Mouse (Mus musculus) thymus, postnatal 10 days (tissue): ENCODE measurements around the gene Pkd1l2.

Experiments used
- DNase-seq, 2 experiments: peaks; one replicate each; pipeline ENCODE4 v3.0.0; 2021; ENCODE audit warnings: low spot score in 2 of 2

The Pkd1l2 gene

DNA sequence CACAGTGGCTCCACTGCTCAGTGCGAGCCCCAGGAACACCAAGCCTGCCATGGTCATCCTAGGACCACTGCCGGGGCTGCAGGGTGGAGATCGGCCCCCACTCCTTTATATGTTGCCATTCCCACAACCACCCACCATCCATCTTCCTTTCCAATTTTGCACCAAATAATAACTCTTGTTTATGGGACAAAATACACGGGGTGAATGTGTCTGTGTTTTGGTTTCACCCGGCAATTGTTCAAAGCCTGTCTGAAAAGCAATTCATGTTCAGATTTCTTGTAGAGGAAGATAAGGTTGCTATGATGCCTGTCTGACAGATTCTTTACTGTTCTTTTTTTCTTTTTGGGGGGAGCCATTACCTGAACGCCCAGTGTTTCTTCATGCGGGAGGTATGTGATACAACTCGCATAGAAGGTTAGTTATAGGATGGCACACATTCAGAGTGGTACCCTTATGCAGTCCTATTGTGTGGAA lies at the start of gene Pkd1l2:
Gene Pkd1l2 (minus strand): TSS at position 51 of the 474 bp plus-strand sequence.
- no peak for DNase-seq

DNA sequence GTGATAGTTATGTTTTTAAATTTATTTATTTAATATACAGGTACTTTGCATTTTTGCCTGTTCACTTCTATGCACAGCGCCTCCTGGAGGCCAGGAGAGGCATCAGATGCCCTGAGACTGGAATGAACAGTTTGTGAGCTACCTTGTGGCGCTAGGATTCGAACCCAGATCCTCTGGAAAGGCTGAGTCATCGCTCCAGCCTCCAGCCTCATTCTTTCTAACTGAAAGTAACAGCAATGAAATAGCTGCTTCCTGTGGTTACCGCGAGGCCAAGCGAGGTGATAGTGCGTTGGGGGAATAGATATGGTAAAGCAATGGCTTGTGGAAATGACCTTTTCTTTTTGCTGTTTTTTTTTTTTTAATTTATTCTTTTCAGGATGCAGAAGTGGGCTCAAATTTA lies 44.8 kb upstream of the Pkd1l2 start:
- DNase-seq, result no peak

DNA sequence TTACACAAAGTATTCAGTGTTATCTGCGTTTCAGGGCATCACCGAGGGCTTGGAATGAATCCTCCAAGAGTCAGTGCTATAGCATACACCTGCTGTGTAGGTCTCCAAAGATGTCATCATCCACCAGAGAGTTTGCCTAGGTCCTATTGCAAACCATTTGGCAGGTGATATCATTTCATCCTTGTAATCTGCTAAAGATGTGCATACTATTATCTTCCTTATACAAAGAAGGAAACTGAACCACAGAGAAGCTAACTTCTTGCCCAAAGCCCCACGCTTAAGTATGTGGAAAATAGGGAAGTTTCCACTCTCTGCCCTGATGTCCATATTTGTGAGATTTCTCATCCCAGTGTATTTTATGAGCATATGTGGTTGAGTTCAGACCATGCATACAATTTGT lies 44.2 kb upstream of the Pkd1l2 start:
- DNase-seq, result no peak

DNA sequence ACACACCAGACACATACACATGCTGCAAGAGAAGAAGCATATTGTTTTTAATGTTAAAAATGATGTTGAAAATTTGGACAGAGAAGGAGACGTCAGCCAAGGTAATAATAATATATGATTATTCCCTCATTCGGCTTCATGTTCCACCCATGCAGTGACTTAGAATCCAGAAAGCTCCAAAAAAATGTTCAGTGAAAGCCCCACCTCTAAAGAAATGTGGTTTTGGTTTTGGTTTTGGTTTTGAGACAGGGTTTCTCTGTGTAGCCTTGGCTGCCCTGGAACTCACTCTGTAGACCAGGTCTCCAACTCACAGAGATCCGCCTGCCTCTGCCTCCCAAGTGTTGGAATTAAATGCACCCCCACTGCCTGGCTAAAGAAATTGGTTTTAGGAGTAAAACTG lies 43.6 kb upstream of the Pkd1l2 start:
- no peak for DNase-seq

DNA sequence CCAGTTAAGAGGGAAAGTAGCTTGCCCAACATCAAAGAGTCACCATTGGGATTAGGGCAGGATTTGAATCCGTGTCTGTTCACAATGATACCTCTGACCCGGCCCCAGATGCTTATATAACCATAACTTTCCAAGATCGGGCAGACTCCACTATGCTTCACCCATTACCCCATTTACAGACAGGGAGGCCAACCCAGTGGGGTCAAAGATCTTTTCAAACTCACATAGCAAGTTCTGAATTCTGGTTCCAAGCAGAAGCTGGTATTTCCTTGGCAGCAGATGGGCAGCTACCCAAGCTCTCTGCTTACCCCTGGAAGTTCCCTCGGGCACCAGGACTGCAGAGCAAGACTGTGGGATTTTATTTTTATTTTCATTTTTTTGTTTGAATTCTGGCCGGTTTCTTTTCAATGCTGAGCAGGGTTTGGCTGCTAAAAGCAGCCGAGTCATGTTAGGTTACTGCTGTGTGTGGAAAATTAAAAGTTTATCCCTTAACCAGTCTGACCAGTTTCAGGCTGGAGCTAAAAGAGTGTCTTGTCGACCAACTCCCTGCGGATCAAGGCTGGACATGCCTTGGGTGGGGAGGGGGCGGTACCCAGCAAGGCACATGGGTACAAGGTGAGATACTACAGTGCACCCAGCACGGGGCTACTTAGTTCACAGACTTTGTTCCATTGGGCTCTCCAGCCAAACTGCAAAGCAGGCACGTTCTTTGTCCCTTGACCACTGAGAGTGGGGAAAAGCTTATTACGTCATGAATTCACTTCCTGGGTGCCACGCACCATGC lies 41.8 kb upstream of the Pkd1l2 start:
- DNase-seq, result no peak

DNA sequence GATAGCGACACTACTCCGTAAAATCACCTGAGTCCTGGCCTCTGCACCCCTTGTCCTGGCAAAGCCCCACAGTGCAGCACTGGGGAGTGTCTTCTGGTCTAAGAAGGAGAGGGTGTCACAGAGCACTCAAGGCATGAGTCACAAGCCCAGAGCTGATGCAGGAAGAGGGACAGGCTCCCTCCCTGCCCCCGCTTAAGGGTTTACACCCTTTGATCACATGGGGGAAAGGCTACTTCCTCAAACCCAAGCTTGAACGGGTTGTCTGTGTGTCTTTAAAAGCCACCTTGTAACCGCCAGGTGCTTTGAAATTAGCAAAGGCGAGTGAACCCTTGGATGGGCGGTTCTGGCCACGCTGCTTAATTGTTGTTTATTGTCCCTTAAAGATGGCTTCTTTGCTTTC lies 39.0 kb upstream of the Pkd1l2 start:
- no peak for DNase-seq

DNA sequence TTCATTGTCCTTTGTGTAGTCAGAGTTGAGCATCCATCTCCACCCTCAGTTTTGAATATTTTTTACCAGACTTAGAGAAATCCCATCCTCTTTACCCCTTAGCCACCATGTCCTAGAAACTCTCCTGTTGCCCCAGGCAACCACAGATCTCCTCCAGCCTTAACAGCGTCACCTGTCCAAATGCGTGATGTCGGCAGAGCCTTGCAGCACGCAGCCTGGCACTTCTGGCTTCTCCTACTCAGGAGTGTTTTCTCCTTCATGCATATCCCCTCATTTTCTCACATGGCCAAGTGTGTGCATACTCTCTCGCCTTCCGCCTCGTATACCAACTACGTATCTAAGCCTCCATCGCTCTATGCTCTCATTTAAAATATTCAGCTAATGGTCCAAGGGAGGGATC lies 36.2 kb upstream of the Pkd1l2 start:
- no peak for DNase-seq

DNA sequence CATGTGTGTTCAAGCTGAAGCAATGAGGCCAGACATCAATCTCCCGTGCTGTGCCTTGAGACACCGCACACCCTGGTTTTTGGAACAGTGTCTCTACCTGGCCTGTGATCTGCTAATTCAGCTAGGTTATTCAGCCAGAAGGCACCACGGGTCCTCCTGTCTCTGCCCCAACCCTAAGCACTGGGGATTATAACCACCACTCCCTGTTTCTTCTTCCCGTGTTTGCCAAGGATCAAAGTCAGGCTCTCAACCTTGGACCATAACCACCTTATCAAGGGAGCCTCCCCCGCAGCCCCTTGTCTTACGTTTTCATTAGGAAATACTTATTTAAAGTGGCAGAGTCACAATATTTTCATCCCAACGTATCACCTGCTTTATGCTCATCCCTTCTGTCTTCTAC lies 34.3 kb upstream of the Pkd1l2 start:
- DNase-seq, result no peak

DNA sequence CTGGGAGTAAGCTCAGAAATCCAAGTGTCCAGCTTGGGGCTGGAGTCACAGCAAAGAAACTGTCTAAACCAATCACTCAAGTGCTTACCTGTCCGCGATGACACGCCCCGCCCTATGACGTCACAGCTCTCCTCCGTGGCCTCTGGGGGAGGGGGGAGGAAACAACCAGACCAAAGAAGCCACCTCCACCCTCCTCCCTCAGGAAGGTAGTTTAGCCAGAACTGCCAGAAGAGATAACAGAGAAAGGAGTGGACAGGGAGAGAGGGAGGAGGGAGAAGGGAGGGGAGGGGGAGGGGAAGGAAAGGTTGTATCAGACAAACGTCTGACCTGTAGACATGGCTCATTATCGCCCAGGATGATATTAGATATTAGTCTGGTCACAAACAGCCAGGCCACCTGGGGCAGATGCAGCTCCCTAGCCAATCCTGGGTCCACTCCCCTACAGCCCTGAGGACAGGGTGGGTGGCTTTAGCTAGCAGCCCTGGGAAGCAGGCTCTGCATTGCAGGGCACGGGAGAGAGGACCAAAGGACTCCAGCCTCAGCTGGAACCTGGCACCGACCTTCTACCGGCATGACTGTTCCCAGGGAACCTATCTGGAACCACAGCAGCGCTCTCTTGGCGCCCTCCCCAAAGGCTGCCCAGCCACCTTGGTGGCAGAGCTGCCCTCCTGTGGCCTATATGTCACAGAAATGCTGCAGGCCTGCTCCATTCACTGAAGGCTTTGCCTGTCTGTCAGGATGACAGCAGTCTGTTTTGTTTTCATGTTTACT lies 33.6 kb upstream of the Pkd1l2 start:
- DNase-seq, result no peak

DNA sequence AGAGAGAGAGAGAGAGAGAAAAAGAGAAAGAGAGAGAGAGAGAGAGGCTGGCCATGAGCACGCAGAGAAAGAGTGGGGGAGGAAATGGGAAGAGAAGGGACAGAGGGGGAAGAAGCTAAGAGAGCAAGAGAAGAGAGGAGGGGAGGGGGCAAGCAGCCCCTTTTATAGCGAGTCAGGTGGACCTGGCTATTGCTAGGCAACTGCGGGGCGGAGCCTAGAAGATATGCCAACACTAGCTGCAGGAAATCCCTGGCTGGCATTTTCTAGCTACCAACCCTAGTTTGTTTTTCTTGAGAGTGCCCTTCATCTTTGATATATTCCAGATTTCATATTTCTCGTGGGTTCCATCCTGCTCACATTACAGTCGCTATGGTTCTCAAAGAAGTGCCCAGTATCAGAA lies 32.8 kb upstream of the Pkd1l2 start:
- no peak for DNase-seq

DNA sequence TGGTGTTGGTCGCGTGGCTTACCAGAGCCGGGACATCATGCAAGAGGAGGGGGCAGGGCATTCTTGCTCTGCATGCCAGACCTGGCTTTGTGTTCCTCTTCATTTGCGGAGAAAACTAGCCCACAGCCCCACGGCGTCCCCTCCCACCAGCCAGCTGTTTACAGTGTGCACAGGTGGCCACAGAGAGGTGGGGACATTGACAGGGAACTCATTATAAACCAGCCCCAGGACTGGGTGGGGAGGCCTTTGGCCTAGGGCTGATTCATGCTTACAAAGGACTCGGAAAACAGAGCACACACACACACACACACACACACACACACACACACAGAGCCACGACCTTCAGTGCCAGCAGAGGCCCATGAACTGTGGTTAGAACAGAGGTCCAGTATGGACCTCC lies 30.0 kb upstream of the Pkd1l2 start:
- DNase-seq, result no peak

DNA sequence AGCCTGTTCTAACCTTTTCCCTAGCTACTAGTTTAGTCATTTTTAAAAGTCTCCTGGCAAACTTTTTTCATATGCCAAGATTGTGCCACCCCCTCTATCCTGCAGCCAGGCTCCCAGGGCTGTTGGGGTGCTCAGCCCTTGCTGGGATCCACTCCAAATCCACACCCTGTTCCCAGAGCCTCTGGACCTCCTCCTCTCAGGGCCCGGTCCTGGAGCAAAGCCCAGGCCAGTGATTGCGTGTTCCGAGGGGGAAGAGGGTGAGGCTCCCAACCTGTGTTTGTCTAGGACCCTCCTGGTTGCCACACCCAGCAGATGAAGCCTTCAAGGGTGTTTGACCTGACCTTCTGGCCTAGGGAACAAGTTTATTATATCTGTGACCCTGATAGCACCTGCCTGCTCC lies 29.4 kb upstream of the Pkd1l2 start:
- no peak for DNase-seq

DNA sequence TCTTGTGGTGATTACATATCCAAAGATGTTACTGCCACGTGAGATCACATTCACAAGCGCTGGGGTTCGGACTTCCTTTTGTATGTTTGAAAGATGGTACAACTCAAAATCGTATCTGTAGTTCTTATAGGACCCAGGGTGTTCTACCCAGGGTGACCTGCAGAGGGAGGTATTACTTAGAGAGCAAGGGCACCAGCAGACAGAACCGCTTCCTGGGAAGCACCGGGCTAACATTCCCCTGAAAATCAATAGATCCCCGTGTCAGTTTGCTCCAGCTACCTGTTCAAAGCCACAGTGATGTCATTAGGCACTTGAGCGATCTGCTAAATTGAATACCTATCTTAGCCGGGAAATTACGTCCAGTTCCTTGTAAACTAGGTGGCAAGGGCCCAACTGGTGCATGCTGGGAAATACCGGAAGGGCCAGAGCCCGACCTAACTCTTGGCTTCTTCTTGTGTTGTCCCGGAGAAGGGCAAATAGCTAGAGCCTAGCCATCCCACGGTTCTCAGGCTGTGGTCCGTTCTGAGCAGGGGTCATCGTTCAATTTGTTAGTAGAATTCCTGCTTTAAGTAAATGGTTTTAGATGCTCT lies 27.6 kb upstream of the Pkd1l2 start:
- peak; percentile 20 to 64 for DNase-seq

DNA sequence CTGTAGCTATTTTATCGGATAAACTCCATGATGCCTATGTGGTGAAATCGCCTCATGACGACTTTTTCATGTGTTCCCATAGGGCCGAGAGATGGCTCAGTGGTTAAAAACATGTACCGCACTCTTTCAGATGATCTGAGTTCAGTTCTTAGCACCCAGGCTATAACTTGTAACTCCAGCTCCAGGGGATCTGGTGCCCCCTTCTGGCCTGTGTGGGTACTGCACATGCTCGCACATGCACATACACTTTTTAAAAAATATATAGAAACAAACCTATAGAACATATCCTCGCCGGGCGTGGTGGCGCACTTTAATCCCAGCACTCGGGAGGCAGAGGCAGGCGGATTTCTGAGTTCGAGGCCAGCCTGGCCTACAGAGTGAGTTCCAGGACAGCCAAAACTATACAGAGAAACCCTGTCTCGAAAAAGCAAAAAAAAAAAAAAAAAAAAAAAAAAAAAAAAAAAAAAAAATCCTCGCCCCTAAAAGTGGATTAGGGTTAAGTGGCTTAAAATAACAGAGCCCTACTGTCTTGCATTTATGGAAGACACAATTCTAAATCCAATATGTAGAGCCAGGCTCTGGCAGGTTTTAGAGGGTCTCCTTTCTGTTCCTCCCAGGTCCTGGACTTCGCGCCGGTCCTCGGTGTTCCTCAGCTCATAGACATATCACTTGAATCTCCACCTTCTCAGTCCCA lies 26.9 kb upstream of the Pkd1l2 start:
- peak in 1 of 2 experiments; percentile 24 for DNase-seq

DNA sequence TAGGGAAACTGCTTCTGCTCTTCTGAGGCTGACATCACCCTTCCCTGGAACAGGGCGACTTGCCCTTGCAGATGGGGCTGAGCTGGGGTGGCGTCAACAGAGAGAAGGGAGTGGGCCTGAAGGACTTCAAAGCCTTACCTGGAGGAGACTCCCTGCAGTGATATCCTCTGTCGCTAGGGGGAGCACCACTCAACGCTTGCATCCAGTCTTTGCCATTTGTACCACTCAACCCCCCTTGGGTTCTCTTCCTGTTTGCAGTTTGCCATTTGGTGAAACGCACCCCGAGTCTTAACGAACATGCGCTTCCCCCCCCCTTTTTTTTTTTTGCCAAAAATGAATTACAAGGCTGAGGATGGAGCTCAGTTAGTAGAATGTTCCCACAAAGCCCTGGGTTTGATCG lies 25.3 kb upstream of the Pkd1l2 start:
- peak; percentile 64 to 83 for DNase-seq

DNA sequence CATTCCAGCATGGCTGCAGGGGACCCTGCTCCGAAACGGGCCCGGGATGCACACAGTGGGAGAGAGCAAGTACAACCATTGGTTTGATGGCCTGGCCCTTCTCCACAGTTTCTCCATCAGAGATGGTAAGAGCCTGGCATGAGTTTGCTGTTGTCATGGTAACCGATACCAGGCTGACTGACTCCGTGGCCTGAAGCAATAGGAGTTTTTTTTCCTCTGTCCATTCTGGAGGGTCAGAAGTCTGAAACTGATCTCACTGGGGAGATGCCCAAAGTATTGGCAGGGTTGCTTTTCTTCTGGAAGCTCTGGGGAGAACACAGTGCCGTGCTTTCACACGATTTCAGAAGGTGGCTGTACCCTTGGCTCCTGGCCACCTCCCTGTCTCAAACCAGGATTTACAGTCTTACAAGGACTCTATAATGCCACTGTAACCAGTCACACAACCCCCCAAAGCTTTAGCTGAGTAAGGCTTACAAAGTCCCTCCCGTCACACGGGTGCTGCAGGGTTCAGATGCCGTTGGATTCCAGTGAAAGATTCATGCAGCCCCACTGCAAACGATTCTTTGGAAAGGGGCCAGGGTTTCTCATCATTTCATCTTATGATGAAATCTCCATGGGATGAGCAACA lies 15.4 kb upstream of the Pkd1l2 start:
- no peak for DNase-seq

DNA sequence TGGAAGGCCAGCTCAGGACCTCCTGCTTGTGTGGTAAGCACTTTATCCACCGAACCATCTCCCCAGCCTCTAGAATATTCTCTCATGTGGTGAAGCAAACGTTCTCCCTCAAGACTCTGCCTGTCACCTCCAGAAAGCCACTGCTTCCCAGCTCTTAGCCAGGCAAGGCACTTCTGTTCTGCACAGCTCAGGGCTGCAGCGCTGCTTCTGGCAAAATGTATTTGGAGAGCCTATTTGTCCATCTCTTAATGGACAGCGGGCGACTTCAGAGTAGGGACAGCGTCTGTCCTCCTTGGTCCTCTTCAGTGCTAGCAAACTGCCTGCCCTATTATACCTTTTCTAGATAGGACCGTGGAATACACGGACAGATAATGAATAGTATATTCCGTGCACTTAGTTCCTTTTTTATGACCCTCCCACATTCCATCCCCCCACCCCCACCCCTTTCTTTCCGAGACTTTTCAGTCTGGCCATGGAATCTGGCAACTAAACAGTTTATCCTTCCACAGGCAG lies 14.9 kb upstream of the Pkd1l2 start:
- DNase-seq, result no peak

DNA sequence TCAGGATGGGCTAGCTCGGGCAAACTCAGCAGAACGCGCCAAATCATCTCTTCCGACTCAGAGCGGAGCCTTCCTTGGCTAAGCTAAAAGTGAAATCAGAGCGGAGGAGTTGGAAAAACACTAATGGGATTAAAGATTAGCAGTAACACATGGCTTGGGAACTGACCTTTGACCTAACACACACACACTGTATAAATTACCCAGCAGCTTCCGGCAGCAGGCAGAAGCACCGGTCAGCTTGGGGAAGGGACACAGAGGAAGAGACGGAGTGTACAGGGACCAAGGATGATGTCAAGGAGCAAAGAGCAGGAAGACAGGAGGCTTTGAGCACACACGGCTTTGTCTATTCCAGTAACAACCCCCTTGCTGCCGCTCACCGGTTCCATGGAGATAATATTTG lies 13.4 kb upstream of the Pkd1l2 start, which contains the start of gene Bco1:
Gene Bco1 (plus strand): TSS at position 208 of the 400 bp plus-strand sequence.
- DNase-seq, result no peak

DNA sequence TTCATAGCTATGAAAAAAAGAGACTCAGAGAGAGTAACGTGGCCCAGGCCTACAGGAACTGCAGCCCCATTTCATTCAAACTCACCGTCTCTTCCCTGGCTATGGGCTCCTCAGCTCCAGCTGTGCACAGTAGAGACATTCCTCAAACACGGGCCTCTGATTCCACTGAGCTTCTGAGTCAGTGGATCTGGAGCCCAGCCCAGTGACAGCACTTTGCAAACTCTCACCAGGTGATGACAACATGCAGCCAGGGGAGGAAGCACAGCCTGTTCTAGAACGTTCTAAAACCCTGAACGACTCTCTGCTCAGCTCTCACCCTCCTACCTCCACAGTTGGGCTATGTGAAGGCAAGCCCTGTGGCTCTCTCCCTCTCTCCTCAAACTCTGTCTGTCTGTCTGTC lies 11.8 kb upstream of the Pkd1l2 start:
- DNase-seq, result no peak

DNA sequence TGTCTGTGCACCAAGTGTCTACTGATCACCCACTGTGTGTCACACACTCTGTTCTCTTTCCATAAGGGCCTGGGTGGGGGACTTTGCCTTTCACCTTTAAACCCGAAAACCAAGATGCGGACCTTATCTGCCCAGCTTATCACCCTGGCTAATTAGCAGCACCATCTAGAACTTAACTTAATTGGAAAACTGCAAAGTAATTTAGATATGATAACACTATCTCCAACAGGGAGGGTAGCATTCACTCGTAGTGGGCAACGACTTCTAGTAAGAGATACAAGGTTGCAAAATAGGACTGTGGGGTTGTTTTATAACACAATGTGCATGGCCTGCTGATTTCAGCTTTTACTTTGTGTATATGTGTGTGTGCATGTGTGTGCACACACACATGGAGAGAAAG lies 7.6 kb upstream of the Pkd1l2 start:
- DNase-seq, result no peak

DNA sequence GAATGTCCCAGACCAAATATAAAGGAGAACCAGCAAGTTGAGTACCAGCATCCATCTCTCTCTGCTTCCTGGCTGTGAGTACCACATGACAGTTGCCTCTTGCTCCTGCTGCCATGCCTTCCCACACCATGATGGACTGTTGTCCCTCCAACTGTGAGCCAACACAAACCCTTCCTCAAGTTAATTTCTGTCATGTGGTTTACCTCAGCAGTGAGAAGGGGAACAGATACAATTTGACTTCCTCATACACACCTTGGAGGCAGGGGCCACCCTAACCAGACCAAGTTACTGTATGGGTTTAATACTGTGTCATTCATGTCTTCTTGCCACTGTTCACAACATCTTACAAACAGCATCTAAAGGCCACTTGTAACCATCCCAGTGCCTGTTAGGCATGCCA lies 4.8 kb upstream of the Pkd1l2 start:
- no peak for DNase-seq
